Mouse (Mus musculus): ENCODE measurements around the gene Tapbp.

Gene Tapbp

GRCm38 (mm10) chr17:33924577-33925283, 9.0 kb downstream of the Tapbp start:
- DNase-seq = no peak

- no peak for DNase-seq
Measured at GRCm38 (mm10) chr17:33925406-33926116, 9.9 kb downstream of the Tapbp start.

- no peak for DNase-seq
Measured at GRCm38 (mm10) chr17:33926207-33926932, 10.7 kb downstream of the Tapbp start.

GRCm38 (mm10) chr17:33928251-33928947, 12.7 kb downstream of the Tapbp start:
- DNase-seq = no peak

GRCm38 (mm10) chr17:33929371-33930279, 13.9 kb downstream of the Tapbp start, which contains the start of gene Rgl2:
Gene Rgl2, plus strand, starts transcription at chr17:33929543.
- DNase-seq = peak; percentile 90

- DNase-seq = peak; percentile 82
Measured at GRCm38 (mm10) chr17:33930280-33931158, 14.8 kb downstream of the Tapbp start.

GRCm38 (mm10) chr17:33931159-33931866, 15.6 kb downstream of the Tapbp start:
- no peak for DNase-seq

GRCm38 (mm10) chr17:33931947-33932346, 16.2 kb downstream of the Tapbp start:
- no peak for DNase-seq

- no peak for DNase-seq
Measured at GRCm38 (mm10) chr17:33932448-33932847, 16.7 kb downstream of the Tapbp start.

GRCm38 (mm10) chr17:33932970-33933369, 17.3 kb downstream of the Tapbp start:
- DNase-seq = no peak

- no peak for DNase-seq
Measured at GRCm38 (mm10) chr17:33935422-33936055, 19.8 kb downstream of the Tapbp start.

- DNase-seq = no peak
Measured at GRCm38 (mm10) chr17:33936993-33937392, 21.3 kb downstream of the Tapbp start.

- DNase-seq = no peak
Measured at GRCm38 (mm10) chr17:33938783-33939182, 23.1 kb downstream of the Tapbp start.

- peak; percentile 89 for DNase-seq
Measured at GRCm38 (mm10) chr17:33940206-33940805, 24.6 kb downstream of the Tapbp start, which contains the start of the genes Pfdn6 and Wdr46. Gene Pfdn6, minus strand, starts transcription at chr17:33940343. Gene Wdr46, plus strand, starts transcription at chr17:33940660.

- no peak for DNase-seq
Measured at GRCm38 (mm10) chr17:33940981-33941380, 25.3 kb downstream of the Tapbp start.

GRCm38 (mm10) chr17:33941381-33941780, 25.7 kb downstream of the Tapbp start:
- DNase-seq = no peak

- no peak for DNase-seq
Measured at GRCm38 (mm10) chr17:33943454-33943853, 27.8 kb downstream of the Tapbp start.

- DNase-seq = no peak
Measured at GRCm38 (mm10) chr17:33947430-33948089, 31.9 kb downstream of the Tapbp start.
